Mouse (Mus musculus) intestine, postnatal 0 days (tissue): ENCODE measurements around the gene St7. TPM values are rescaled to one million over a fixed set of nuclear protein-coding genes. Genes with fewer than 3 reads are reported as not detected.

ENCODE experiments used
- ATAC-seq: fragments of 200-750 bp; cut with Nextera tagmentation; 2 replicates; pipeline ENCODE4 v1.8.0; 2017; ENCODE audit warnings: mild to moderate bottlenecking, moderate TSS enrichment, moderate library complexity
- H3K27ac ChIP-seq: fragments of 300-500 bp; sonication (generic); 2 replicates; pipeline ENCODE4 v1.5.1; 2014; ENCODE audit warnings: mild to moderate bottlenecking, low read depth, low read length, moderate library complexity
- H3K27me3 ChIP-seq: fragments of 300-500 bp; sonication (generic); replicated peaks from 2 replicates; pipeline ENCODE4 v1.6.1; 2014; ENCODE audit warnings: low read length, mixed read lengths; ENCODE audit not compliant: control insufficient read depth, insufficient read depth
- H3K36me3 ChIP-seq: fragments of 300-500 bp; sonication (generic); 2 replicates; pipeline ENCODE4 v1.6.1; 2014; ENCODE audit warnings: mild to moderate bottlenecking, moderate library complexity; ENCODE audit not compliant: control insufficient read depth, insufficient read depth
- H3K4me1 ChIP-seq: fragments of 300-500 bp; sonication (generic); replicated peaks from 2 replicates; pipeline ENCODE4 v1.6.1; 2014; ENCODE audit warnings: antibody characterized with exemption, low read length, mixed read lengths; ENCODE audit not compliant: control insufficient read depth, insufficient read depth
- H3K4me2 ChIP-seq: fragments of 300-500 bp; sonication (generic); replicated peaks from 2 replicates; pipeline ENCODE4 v1.6.1; 2014; ENCODE audit warnings: low read depth, mild to moderate bottlenecking, moderate library complexity
- H3K4me3 ChIP-seq: fragments of 300-500 bp; sonication (generic); 2 replicates; pipeline ENCODE4 v1.5.1; 2014; ENCODE audit warnings: low read depth, low read length
- H3K9ac ChIP-seq: fragments of 300-500 bp; sonication (generic); 2 replicates; pipeline ENCODE4 v1.6.1; 2014; ENCODE audit warnings: mild to moderate bottlenecking, low read depth, low read length
- H3K9me3 ChIP-seq: fragments of 300-500 bp; sonication (generic); 2 replicates; pipeline ENCODE4 v1.6.1; 2016; ENCODE audit warnings: mixed run types; ENCODE audit not compliant: control insufficient read depth
- CTCF ChIP-seq: sonication (generic); IDR thresholded peaks from 2 replicates; pipeline ENCODE4 v1.5.1; 2016; ENCODE audit warnings: low read depth, mild to moderate bottlenecking, control low read depth, antibody characterized with exemption, moderate library complexity
- WGBS: fragments of 180-500 bp; shearing (Covaris S2); extraction: QIAGEN DNeasy Blood & Tissue Kit; methylation state at CpG from one replicate; pipeline ENCODE4 v1.1.7; 2014; 5-methylcytosine and 5-hydroxymethylcytosine counted together
- polyA plus RNA-seq: library from polyadenylated mRNA; unstranded; fragments of >200 nt; fragmentation: Nextera tagmentation; extraction: Ambion mirVana; gene quantifications from 2 replicates; pipeline ENCODE4 v1.2.1, GENCODE M21; 2015

The St7 gene
- polyA plus RNA-seq, 1 experiment from 2014 or later, result 11.2 TPM

GRCm38 (mm10) chr6:17834493-17834892 is 141.8 kb downstream of the St7 start:
- H3K9ac ChIP-seq, result no peak overlapping the region
- H3K27ac ChIP-seq, result no peak overlapping the region
- H3K27me3 ChIP-seq, result no peaks in the 10 kb centered on the region
- no peaks in the 10 kb centered on the region for H3K36me3 ChIP-seq
- no peak overlapping the region for H3K4me2 ChIP-seq
- H3K9me3 ChIP-seq, result peaks cover 3% of the 10 kb centered on the region; the same call in 1 of the 2 replicates
- H3K4me3 ChIP-seq, result no peak overlapping the region
- ATAC-seq, result no peak
- WGBS, result 37% methylated on average over 7 of the region's 7 CpGs
- TF ChIP-seq CTCF, result peak; percentile 87
- H3K4me1 ChIP-seq, result no peaks in the 10 kb centered on the region

GRCm38 (mm10) chr6:17835693-17836092 is 143.0 kb downstream of the St7 start:
- Histone ChIP-seq H3K4me1 (no peaks in the 10 kb centered on the region), H3K9ac (no peak overlapping the region), H3K27ac (no peak overlapping the region), H3K4me3 (no peak overlapping the region), H3K27me3 (no peaks in the 10 kb centered on the region), H3K9me3 (no peaks in the 10 kb centered on the region), H3K36me3 (no peaks in the 10 kb centered on the region), H3K4me2 (no peak overlapping the region)
- no peak for TF ChIP-seq CTCF
- WGBS, result 50% methylated on average over 6 of the region's 6 CpGs
- ATAC-seq, result no peak

GRCm38 (mm10) chr6:17837676-17838075 is 144.9 kb downstream of the St7 start:
- 75% methylated on average over 1 of the region's 1 CpGs for WGBS
- H3K27ac ChIP-seq, result no peak overlapping the region

GRCm38 (mm10) chr6:17840431-17840830 is 147.7 kb downstream of the St7 start:
- Histone ChIP-seq H3K27ac (no peak overlapping the region), H3K4me2 (no peak overlapping the region), H3K9me3 (no peaks in the 10 kb centered on the region), H3K27me3 (no peaks in the 10 kb centered on the region), H3K36me3 (no peaks in the 10 kb centered on the region), H3K9ac (no peak overlapping the region), H3K4me1 (no peaks in the 10 kb centered on the region), H3K4me3 (no peak overlapping the region)
- no peak for ATAC-seq
- 82% methylated on average over 29 of the region's 29 CpGs for WGBS
- no peak for TF ChIP-seq CTCF

More at GRCm38 (mm10) chr6:17837676-17838075, 144.9 kb downstream of the St7 start:
- Histone ChIP-seq H3K9ac (no peak overlapping the region), H3K27me3 (no peaks in the 10 kb centered on the region), H3K36me3 (no peaks in the 10 kb centered on the region), H3K4me1 (no peaks in the 10 kb centered on the region), H3K4me2 (no peak overlapping the region), H3K9me3 (no peaks in the 10 kb centered on the region), H3K4me3 (no peak overlapping the region)
- ATAC-seq, result no peak
- TF ChIP-seq CTCF, result no peak

- no peaks in the 10 kb centered on the region for H3K9me3 ChIP-seq
- peak; percentile 69 for TF ChIP-seq CTCF
- no peaks in the 10 kb centered on the region for H3K27me3 ChIP-seq
- no peak for ATAC-seq
- H3K9ac ChIP-seq, result no peak overlapping the region
- no peaks in the 10 kb centered on the region for H3K36me3 ChIP-seq
- no peak overlapping the region for H3K4me2 ChIP-seq
- H3K4me3 ChIP-seq, result no peak overlapping the region
- 32% methylated on average over 3 of the region's 3 CpGs for WGBS
- no peak overlapping the region for H3K27ac ChIP-seq
- H3K4me1 ChIP-seq, result no peaks in the 10 kb centered on the region
Observed at GRCm38 (mm10) chr6:17842759-17843158, 150.0 kb downstream of the St7 start.

GRCm38 (mm10) chr6:17851316-17851715 is 158.6 kb downstream of the St7 start:
- TF ChIP-seq CTCF, result no peak
- ATAC-seq, result no peak
- 72% methylated on average over 2 of the region's 2 CpGs for WGBS

GRCm38 (mm10) chr6:17853587-17854274 is 161.0 kb downstream of the St7 start:
- Histone ChIP-seq H3K36me3 (peaks cover 3% of the 10 kb centered on the region; the same call in 1 of the 2 replicates), H3K27ac (no peak overlapping the region), H3K27me3 (no peaks in the 10 kb centered on the region), H3K9me3 (no peaks in the 10 kb centered on the region), H3K9ac (no peak overlapping the region), H3K4me1 (no peaks in the 10 kb centered on the region), H3K4me3 (no peak overlapping the region), H3K4me2 (no peak overlapping the region)
- 83% methylated on average over 5 of the region's 5 CpGs for WGBS
- ATAC-seq, result no peak
- no peak for TF ChIP-seq CTCF

More at GRCm38 (mm10) chr6:17851316-17851715, 158.6 kb downstream of the St7 start:
- Histone ChIP-seq H3K9me3 (no peaks in the 10 kb centered on the region), H3K27me3 (no peaks in the 10 kb centered on the region), H3K27ac (no peak overlapping the region), H3K9ac (no peak overlapping the region), H3K4me1 (no peaks in the 10 kb centered on the region), H3K4me3 (no peak overlapping the region), H3K4me2 (no peak overlapping the region), H3K36me3 (peaks cover 3% of the 10 kb centered on the region; the same call in 1 of the 2 replicates)
